Mouse (Mus musculus) midbrain, embryonic 14.5 days (tissue): Measurements from ENCODE around the gene Ppm1g. TPM values are rescaled to one million over a fixed set of nuclear protein-coding genes. Genes with fewer than 3 reads are reported as not detected.

ENCODE experiments used
- ATAC-seq: fragments of 200-750 bp; cut with Nextera tagmentation; 2 replicates; pipeline ENCODE4 v1.8.0; 2017; ENCODE audit warnings: moderate number of reproducible peaks, moderate library complexity; ENCODE audit not compliant: low FRiP score, low TSS enrichment
- DNase-seq: peaks from one replicate; pipeline ENCODE4 v3.0.0-alpha.2; 2015
- H3K27ac ChIP-seq: fragments of 300-500 bp; sonication (generic); replicated peaks from 2 replicates; pipeline ENCODE4 v1.5.1; 2014; ENCODE audit warnings: mild to moderate bottlenecking, low read depth, low read length, moderate library complexity
- H3K27me3 ChIP-seq: fragments of 300-500 bp; sonication (generic); 2 replicates; pipeline ENCODE4 v1.6.1; 2014; ENCODE audit warnings: low read length, control low read depth, mixed read lengths; ENCODE audit not compliant: control insufficient read depth, insufficient read depth
- H3K36me3 ChIP-seq: fragments of 300-500 bp; sonication (generic); 2 replicates; pipeline ENCODE4 v1.6.1; 2014; ENCODE audit warnings: low read length, control low read depth; ENCODE audit not compliant: control insufficient read depth, insufficient read depth
- H3K4me1 ChIP-seq: fragments of 300-500 bp; sonication (generic); 2 replicates; pipeline ENCODE4 v1.6.1; 2014; ENCODE audit warnings: mild to moderate bottlenecking, antibody characterized with exemption, low read length, control low read depth; ENCODE audit not compliant: control insufficient read depth, insufficient read depth
- H3K4me2 ChIP-seq: fragments of 300-500 bp; sonication (generic); 2 replicates; pipeline ENCODE4 v1.6.1; 2014; ENCODE audit warnings: mild to moderate bottlenecking, low read length, moderate library complexity
- H3K4me3 ChIP-seq: fragments of 300-500 bp; sonication (generic); replicated peaks from 2 replicates; pipeline ENCODE4 v1.5.1; 2014; ENCODE audit warnings: low read depth, low read length
- H3K9ac ChIP-seq: fragments of 300-500 bp; sonication (generic); replicated peaks from 2 replicates; pipeline ENCODE4 v1.6.1; 2014; ENCODE audit warnings: mild to moderate bottlenecking, low read length, moderate library complexity
- H3K9me3 ChIP-seq: fragments of 300-500 bp; sonication (generic); 2 replicates; pipeline ENCODE4 v1.6.1; 2016; ENCODE audit warnings: low read length, control low read depth, mixed read lengths; ENCODE audit not compliant: control insufficient read depth
- whole genome bisulfite sequencing: fragments of 180-500 bp; shearing (Covaris S2); extraction: QIAGEN DNeasy Blood & Tissue Kit; methylation state at CpG from one replicate; pipeline ENCODE4 v1.1.7; 2014; 5-methylcytosine and 5-hydroxymethylcytosine counted together
- polyA plus RNA-seq: library from polyadenylated mRNA; unstranded; fragments of >200 nt; fragmentation: Nextera tagmentation; extraction: Ambion mirVana; gene quantifications from 2 replicates; pipeline ENCODE4 v1.2.1, GENCODE M21; 2014

Ppm1g gene
- polyA plus RNA-seq: 162 and 163 TPM in 2 replicates

DNA sequence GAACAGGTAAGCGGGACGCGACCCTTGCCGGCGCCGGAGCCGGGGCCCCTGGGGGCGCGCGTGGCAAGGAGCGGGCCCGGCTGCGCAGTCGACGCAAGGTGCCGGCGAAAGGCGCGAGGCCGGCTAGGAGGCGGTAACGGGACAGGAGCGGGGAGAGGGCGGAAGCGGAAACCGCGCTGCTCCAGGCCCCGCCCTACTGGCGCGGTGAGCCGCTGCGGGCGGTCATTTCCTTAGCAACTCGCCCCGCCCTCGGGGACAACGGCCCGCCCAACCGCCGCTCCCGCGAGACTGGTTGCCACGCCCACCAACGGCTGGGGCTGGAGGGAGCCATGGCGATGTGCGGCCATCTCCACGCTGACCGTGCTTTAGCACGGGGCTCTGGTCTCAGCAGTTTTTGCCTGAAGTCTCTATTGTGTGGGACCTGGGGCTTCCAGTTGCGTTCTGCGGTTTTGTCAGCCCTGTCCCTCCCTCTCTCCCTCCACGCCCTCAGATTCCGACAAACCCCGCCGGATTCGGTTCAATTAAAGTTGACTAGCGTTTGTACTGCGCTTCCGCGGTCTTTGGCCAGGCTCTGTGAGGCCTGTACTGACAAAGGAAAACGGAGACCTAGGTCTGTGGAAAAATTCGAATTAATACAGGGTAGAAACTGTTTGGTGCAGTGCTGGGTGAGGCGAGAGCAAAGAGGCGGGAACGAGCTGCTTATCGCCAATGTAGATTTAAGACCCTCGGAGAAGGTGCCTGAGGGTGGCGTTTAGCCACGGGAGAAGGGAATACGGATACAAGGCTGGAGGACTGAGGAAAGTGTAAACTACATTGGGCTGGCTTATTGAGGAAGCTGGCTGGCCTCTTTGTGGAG, at the start of gene Ppm1g:
Gene Ppm1g, minus strand, starts transcription at position 240 of the 856 bp plus-strand sequence.
- peak; percentile 95 for ATAC-seq
- peak within 1 kb of the TSS; percentile 93 for H3K27ac ChIP-seq
- WGBS: under 1% methylated on average over 69 of the region's 70 CpGs

DNA sequence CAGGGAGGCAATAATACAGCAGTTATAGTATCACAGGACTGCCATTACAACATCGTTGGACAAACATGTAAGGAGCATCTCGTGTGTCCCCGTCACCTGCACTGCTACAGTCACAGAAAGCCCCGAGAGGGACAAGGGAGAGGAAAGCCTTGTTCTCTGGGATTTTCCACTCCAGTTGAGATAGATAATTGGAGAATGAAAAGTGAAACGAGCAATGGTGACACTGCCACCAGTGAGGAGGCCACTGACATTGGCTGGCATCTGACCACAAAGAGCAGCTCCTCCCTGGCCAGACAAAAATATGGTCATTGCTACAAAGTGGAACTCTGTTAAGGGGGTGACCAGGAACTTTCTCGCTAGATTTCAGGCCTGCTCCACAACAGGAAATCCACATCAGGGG, 47.2 kb upstream of the Ppm1g start:
- Histone ChIP-seq H3K36me3 (peaks cover 85% of the 10 kb centered on the region), H3K4me2 (no peak overlapping the region), H3K27ac (no peak overlapping the region), H3K4me1 (no peaks in the 10 kb centered on the region), H3K4me3 (no peak overlapping the region), H3K9me3 (no peaks in the 10 kb centered on the region), H3K27me3 (no peaks in the 10 kb centered on the region), H3K9ac (no peak overlapping the region)
- 56% methylated on average over 6 of the region's 6 CpGs for WGBS
- DNase-seq: no peak
- no peak for ATAC-seq

More for the DNA sequence above, at the start of gene Ppm1g:
- Histone ChIP-seq H3K4me1 (no peaks in the 10 kb centered on the region; the same call in 1 of the 2 replicates), H3K9ac (peak within 1 kb of the TSS; percentile 77), H3K4me2 (peak within 1 kb of the TSS; percentile 61), H3K4me3 (peak within 1 kb of the TSS; percentile 63), H3K27me3 (no peaks in the 10 kb centered on the region), H3K36me3 (no peaks in the 10 kb centered on the region), H3K9me3 (no peaks in the 10 kb centered on the region)
- DNase-seq: peak; percentile 99

- 89% methylated on average over 7 of the region's 7 CpGs for WGBS
- DNase-seq (no peak), ATAC-seq (no peak)
- Histone ChIP-seq H3K9me3 (no peaks in the 10 kb centered on the region), H3K4me3 (no peak overlapping the region), H3K4me2 (no peak overlapping the region), H3K27ac (no peak overlapping the region), H3K9ac (no peak overlapping the region), H3K36me3 (peaks cover 89% of the 10 kb centered on the region), H3K4me1 (no peaks in the 10 kb centered on the region), H3K27me3 (no peaks in the 10 kb centered on the region)
Observed at GRCm38 (mm10) chr5:31266101-31266500, 45.6 kb upstream of the Ppm1g start.

DNA sequence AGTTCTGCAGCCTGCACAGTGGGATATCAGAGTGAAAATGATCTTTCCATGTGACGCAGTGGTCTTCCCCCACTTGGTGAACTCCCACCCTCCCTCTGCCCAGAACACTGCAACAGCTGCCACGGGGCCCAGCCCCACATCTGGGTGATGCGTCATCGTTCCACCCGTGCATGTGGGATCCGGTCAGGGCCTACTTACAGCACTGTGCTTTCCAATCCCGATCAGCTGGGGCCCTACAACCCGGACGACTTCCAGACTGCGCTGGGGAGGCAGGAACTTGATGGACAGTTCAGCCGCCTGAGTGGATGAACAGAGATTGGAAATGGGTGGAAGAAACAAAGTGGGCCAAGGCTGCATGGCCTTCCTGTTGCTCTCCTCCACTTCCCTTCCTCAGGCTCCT, 37.1 kb upstream of the Ppm1g start:
- no peaks in the 10 kb centered on the region for H3K4me1 ChIP-seq
- H3K27ac ChIP-seq: no peak overlapping the region
- H3K4me3 ChIP-seq: no peak overlapping the region
- no peaks in the 10 kb centered on the region for H3K9me3 ChIP-seq
- peaks cover 86% of the 10 kb centered on the region for H3K36me3 ChIP-seq
- ATAC-seq (no peak), DNase-seq (no peak)
- WGBS: 88% methylated on average over 11 of the region's 11 CpGs
- no peak overlapping the region for H3K9ac ChIP-seq
- no peak overlapping the region for H3K4me2 ChIP-seq
- no peaks in the 10 kb centered on the region for H3K27me3 ChIP-seq

DNA sequence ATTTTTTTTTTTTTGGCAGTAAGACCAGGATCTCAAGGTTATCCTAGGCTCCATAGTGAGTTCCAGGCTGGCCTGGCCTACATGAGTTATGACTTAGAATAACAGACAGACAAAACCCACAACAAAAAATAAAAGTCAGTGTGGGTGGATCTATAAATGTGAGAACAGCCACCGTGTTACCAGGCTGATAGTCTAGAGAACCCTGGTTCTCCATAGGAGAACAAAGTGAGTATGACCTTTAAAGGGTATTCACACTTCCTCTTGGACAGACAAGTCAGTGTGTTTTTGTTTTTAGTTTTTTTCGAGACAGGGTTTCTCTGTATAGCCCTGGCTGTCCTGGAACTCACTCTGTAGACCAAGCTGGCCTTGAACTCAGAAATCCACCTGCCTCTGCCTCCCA, 35.5 kb upstream of the Ppm1g start:
- WGBS: 85% methylated on average over 2 of the region's 2 CpGs
- Histone ChIP-seq H3K4me1 (0 out of 2 replicates have a peak, but pooled peaks cover 5% of the 10 kb centered on the region), H3K4me3 (no peak overlapping the region), H3K27ac (no peak overlapping the region), H3K36me3 (peaks cover 86% of the 10 kb centered on the region), H3K27me3 (no peaks in the 10 kb centered on the region), H3K9ac (no peak overlapping the region), H3K9me3 (no peaks in the 10 kb centered on the region), H3K4me2 (no peak overlapping the region)
- ATAC-seq: no peak
- DNase-seq: no peak

GRCm38 (mm10) chr5:31255381-31255780, 34.9 kb upstream of the Ppm1g start:
- Histone ChIP-seq H3K9ac (no peak overlapping the region), H3K27ac (no peak overlapping the region), H3K9me3 (no peaks in the 10 kb centered on the region), H3K27me3 (no peaks in the 10 kb centered on the region), H3K36me3 (peaks cover 86% of the 10 kb centered on the region), H3K4me1 (0 out of 2 replicates have a peak, but pooled peaks cover 5% of the 10 kb centered on the region), H3K4me3 (no peak overlapping the region), H3K4me2 (no peak overlapping the region)
- ATAC-seq: no peak
- 94% methylated on average over 2 of the region's 2 CpGs for WGBS
- no peak for DNase-seq

DNA sequence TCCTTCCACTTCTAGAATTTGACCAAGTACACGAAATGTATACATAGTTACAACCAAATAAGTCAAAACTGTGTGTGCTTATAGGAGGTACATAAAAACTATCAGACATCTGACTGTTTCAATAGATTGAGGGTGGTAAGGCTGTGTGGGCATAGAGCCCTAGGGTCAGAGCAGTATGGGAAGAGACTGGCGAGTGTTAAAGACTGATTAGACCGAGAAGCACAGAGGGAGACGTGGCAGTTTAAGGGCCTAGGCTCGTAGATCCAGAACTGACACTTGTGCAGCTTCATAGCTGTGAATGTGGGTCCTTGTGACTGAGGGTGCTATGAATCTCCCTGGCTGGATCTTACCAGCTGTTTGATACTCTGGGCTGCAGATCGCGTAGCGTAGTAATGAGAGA, 34.4 kb upstream of the Ppm1g start:
- Histone ChIP-seq H3K4me2 (no peak overlapping the region), H3K27ac (no peak overlapping the region), H3K9me3 (no peaks in the 10 kb centered on the region), H3K4me1 (0 out of 2 replicates have a peak, but pooled peaks cover 5% of the 10 kb centered on the region), H3K36me3 (peaks cover 86% of the 10 kb centered on the region), H3K9ac (no peak overlapping the region), H3K27me3 (no peaks in the 10 kb centered on the region), H3K4me3 (no peak overlapping the region)
- WGBS: 86% methylated on average over 8 of the region's 8 CpGs
- no peak for DNase-seq
- no peak for ATAC-seq

- DNase-seq: no peak
- H3K9me3 ChIP-seq: no peaks in the 10 kb centered on the region
- 88% methylated on average over 7 of the region's 7 CpGs for WGBS
- no peak overlapping the region for H3K9ac ChIP-seq
- no peak for ATAC-seq
- 0 out of 2 replicates have a peak, but pooled peaks cover 5% of the 10 kb centered on the region for H3K4me1 ChIP-seq
- H3K27me3 ChIP-seq: no peaks in the 10 kb centered on the region
- H3K27ac ChIP-seq: no peak overlapping the region
- H3K4me2 ChIP-seq: no peak overlapping the region
- peaks cover 86% of the 10 kb centered on the region for H3K36me3 ChIP-seq
- H3K4me3 ChIP-seq: no peak overlapping the region
Observed at GRCm38 (mm10) chr5:31254452-31254851, 34.0 kb upstream of the Ppm1g start.

- 91% methylated on average over 8 of the region's 8 CpGs for WGBS
- ATAC-seq (no peak), DNase-seq (no peak)
- Histone ChIP-seq H3K9ac (no peak overlapping the region), H3K36me3 (peaks cover 86% of the 10 kb centered on the region), H3K27me3 (no peaks in the 10 kb centered on the region), H3K4me1 (0 out of 2 replicates have a peak, but pooled peaks cover 5% of the 10 kb centered on the region), H3K4me2 (no peak overlapping the region), H3K9me3 (no peaks in the 10 kb centered on the region), H3K27ac (no peak overlapping the region), H3K4me3 (no peak overlapping the region)
Observed at GRCm38 (mm10) chr5:31253806-31254205, 33.3 kb upstream of the Ppm1g start.
